Mouse (Mus musculus) liver, adult (tissue): ENCODE results near the gene Rnf168.

ENCODE experiments used
- GATA4 ChIP-seq: IDR thresholded peaks from 2 replicates; pipeline ENCODE4 v1.6.1; 2014; ENCODE audit warnings: mild to moderate bottlenecking, low read length; ENCODE audit not compliant: insufficient replicate concordance

Rnf168 gene

GRCm38 (mm10) chr16:32303886-32304285, 26.6 kb downstream of the Rnf168 start:
- TF ChIP-seq GATA4: no peak

GRCm38 (mm10) chr16:32311970-32312369, 34.7 kb downstream of the Rnf168 start:
- TF ChIP-seq GATA4: no peak

GRCm38 (mm10) chr16:32312386-32312785, 35.1 kb downstream of the Rnf168 start:
- TF ChIP-seq GATA4: no peak

- no peak for TF ChIP-seq GATA4
These were observed 35.6 kb downstream of the Rnf168 start for GRCm38 (mm10) chr16:32312859-32313258.

- TF ChIP-seq GATA4: no peak
These were observed 39.3 kb downstream of the Rnf168 start for GRCm38 (mm10) chr16:32316601-32317000.

GRCm38 (mm10) chr16:32323953-32324352, 46.7 kb downstream of the Rnf168 start:
- TF ChIP-seq GATA4: no peak

- TF ChIP-seq GATA4: no peak
These were observed 53.8 kb downstream of the Rnf168 start for GRCm38 (mm10) chr16:32330876-32331670.

- no peak for TF ChIP-seq GATA4
These were observed 54.8 kb downstream of the Rnf168 start, which contains the start of gene Ubxn7 for GRCm38 (mm10) chr16:32332040-32332555. Gene Ubxn7 (plus strand): TSS chr16:32332257.

- no peak for TF ChIP-seq GATA4
These were observed 55.6 kb downstream of the Rnf168 start for GRCm38 (mm10) chr16:32332556-32333511.

GRCm38 (mm10) chr16:32335146-32335545, 57.9 kb downstream of the Rnf168 start:
- TF ChIP-seq GATA4: no peak

GRCm38 (mm10) chr16:32336026-32336780, 58.9 kb downstream of the Rnf168 start:
- TF ChIP-seq GATA4: no peak

- no peak for TF ChIP-seq GATA4
These were observed 59.7 kb downstream of the Rnf168 start for GRCm38 (mm10) chr16:32337001-32337400.

- no peak for TF ChIP-seq GATA4
These were observed 63.2 kb downstream of the Rnf168 start for GRCm38 (mm10) chr16:32340451-32340850.

- no peak for TF ChIP-seq GATA4
These were observed 68.3 kb downstream of the Rnf168 start for GRCm38 (mm10) chr16:32345521-32345920.

- no peak for TF ChIP-seq GATA4
These were observed 73.5 kb downstream of the Rnf168 start for GRCm38 (mm10) chr16:32350776-32351175.
